Mouse (Mus musculus): ENCODE results near the gene Setdb1.

GRCm38 (mm10) chr3:95314486-95315093 lies 42.4 kb downstream of the Setdb1 start, which contains the start of gene Cers2:
- TF ChIP-seq CTCF (IDR thresholded peaks at IDR 0.05; ENCODE audit: low read depth) (no peak), EP300 (IDR thresholded peaks at IDR 0.05; ENCODE audit: low read depth) (no peak)

Measured in liver, embryonic 14.5 days (tissue).